Mouse (Mus musculus) activated CD4-positive, CD25-positive, alpha-beta regulatory T cell, adult 4 months (primary cell): ENCODE measurements around the gene Gm49416. TPM values are rescaled to one million over a fixed set of nuclear protein-coding genes. Genes with fewer than 3 reads are reported as not detected.
"Not testable (repeated sequence)": the region's sequence is repeated elsewhere in the genome, so short reads cannot be mapped to it uniquely, and the experiment has no call there.

ENCODE experiments used
- ATAC-seq: one replicate; pipeline ENCODE4 v1.8.0; 2017
- polyA plus RNA-seq, 2 experiments: library from polyadenylated mRNA; unstranded; fragments of 100-300 nt; shearing (Covaris generic); gene quantifications; one replicate each; pipeline ENCODE4 v1.2.1; 2017

Gene Gm49416
- polyA plus RNA-seq, 2 experiments from 2014 or later = 1.5 TPM; not detected in 1

DNA sequence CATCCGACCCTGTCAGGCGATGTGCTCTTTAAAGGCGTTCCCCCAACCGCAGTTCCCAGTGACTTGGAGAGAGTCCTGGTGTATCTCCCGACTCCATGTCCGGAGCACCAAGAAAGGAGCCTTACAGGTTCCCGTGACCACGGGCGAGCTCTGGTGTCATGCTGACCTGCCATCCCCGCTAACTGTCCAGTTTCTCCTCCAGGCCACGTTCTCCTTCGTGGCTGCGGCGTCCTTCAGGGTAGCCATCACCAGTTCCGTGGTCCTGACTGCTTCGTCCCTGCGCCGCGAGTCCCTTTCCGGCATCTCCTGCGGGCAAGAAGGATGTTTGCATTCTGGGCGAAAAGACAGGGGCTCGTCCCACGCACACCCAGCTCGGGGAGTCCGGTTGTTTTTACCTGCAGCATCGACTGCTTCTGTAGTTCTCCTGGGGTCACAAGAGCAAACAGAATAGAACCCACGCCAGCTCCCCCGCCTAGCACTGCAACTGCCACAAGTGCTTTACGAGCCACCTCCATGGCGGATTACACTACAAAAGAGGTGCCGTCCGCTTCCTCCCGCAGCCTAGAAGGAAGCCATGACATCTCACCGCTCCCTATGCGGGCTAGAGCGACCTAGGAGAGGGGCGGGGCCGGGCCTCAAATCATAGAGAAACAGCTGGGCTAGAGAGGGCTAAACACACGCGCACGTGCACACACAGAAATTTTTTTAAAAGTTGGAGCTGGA is 8.3 kb upstream of the Gm49416 start, which contains the start of gene Uqcc3:
TSS of gene Uqcc3 (minus strand) at position 613 of the 723 bp plus-strand sequence.
- ATAC-seq = peak; percentile 95

GRCm38 (mm10) chr19:8881034-8881392 is 7.7 kb upstream of the Gm49416 start:
- ATAC-seq = peak; percentile 36

DNA sequence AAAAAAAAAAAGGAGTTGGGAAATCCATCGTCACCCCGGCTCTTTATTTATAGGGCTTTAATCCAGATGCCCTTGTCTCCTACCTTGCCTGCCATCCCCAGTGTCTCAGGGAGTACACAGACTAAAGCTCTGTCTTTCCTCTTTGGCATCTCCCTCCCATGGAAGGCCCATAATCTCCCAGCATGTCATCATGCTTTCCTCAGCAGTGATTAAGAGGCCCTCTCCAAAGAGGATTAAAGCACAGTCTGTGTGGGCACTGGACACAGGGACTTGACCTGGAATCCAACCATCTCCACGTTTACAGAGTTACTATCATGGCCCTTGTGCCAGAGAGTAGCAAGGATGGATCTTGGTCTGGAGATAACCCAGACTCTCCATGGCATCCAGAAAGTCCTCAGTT is 5.1 kb upstream of the Gm49416 start, which contains the start of the genes Lbhd1 and Gm49403:
TSS of gene Lbhd1 (plus strand) at position 117 of the 400 bp plus-strand sequence.
TSS of gene Gm49403 (plus strand) at position 315 of the 400 bp plus-strand sequence.
- no peak for ATAC-seq

- ATAC-seq = no peak
Observed at GRCm38 (mm10) chr19:8886916-8887584, 1.7 kb upstream of the Gm49416 start.

DNA sequence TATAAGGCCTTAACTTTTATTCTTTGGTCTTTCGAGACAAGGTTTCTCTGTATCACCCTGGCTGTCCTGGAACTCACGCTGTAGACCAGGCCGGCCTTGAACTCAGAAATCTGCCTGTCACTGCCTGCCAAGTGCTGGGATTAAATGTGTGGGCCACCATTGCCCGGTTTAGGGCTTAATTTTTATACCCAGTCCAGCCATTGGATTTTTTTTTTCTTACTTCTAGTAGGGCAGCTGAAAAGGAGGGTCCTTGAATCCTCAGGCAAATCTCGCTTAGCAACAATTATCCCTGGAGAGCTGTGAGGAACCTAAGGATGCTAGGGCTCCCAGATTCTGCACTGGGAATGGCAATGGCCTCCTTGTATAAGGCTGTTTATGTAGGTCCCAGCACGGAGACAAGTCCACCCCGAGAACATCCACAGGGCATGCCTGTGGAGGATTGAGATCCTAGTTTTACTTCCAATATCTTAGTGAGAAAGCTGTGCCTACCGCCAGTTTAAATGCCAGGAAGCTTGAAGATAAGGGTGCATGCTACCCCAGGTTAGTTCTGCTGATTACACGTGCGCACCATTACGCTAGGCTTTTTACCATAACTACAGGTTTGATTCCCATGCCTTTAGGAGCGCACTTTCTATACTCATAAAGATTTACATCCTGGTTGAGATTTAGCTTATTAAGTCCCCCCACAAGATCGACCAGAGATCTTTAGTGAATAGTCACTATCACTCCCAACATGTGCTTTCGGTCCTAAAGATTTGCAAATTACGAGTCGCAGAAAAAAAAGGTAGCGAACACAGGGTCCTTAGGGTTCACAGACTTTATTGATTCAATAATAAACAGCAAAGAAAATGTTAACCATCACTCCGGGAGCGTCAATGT is 902 bp upstream of the Gm49416 start:
- no peak for ATAC-seq

- ATAC-seq = peak; percentile 15
Observed at GRCm38 (mm10) chr19:8892829-8893766, 4.4 kb downstream of the Gm49416 start, which contains the start of gene Ints5. Gene Ints5, plus strand, starts transcription at chr19:8893005.

GRCm38 (mm10) chr19:8895397-8895960 is 6.8 kb downstream of the Gm49416 start:
- ATAC-seq = no peak

DNA sequence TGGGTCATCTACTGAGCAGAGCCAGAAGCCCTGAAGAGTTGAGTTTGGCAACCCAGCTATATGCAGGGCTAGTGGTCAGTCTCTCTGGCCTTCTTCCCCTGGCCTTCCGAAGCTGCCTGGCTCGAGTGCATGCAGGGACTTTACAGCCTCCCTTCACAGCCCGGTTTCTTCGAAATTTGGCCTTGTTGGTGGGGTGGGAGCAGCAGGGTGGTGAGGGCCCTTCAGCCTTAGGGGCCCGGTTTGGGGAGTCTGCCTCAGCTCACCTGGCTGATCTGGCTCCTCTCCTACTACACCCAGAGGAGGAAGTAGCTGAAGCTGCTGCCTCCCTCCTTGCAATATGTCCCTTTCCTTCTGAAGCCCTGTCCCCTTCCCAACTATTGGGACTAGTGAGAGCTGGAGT is 7.5 kb downstream of the Gm49416 start:
- not testable (repeated sequence) for ATAC-seq

DNA sequence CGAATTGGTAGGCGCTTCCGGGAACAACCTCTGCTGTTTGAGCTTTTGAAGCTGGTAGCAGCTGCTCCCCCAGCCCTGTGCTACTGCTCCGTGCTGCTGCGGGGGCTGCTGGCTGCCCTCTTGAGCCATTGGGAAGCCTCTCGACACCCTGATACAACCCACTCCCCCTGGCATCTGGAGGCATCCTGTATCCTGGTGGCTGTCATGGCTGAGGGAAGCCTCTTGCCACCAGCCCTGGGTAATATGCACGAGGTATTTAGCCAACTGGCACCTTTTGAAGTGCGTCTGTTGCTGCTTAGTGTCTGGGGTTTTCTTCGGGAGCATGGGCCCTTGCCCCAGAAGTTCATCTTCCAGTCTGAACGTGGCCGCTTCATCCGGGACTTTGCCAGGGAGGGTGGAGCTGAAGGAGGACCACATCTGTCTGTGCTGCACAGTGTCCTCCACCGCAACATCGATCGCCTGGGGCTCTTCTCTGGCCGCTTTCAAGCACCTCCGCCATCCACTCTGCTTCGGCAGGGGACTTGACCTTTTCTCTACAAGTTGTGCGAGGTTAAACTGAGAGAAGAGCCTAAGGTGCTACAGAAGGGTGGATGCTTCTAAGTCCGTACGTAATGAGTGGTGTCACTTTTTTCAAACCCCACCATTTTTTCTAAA is 8.6 kb downstream of the Gm49416 start:
- not testable (repeated sequence) for ATAC-seq

GRCm38 (mm10) chr19:8897865-8898495 is 9.3 kb downstream of the Gm49416 start, which contains the start of gene Ganab:
Gene Ganab, plus strand, starts transcription at chr19:8898071.
- ATAC-seq = peak; percentile 98

- ATAC-seq = no peak
Observed at GRCm38 (mm10) chr19:8898576-8898975, 9.8 kb downstream of the Gm49416 start.

DNA sequence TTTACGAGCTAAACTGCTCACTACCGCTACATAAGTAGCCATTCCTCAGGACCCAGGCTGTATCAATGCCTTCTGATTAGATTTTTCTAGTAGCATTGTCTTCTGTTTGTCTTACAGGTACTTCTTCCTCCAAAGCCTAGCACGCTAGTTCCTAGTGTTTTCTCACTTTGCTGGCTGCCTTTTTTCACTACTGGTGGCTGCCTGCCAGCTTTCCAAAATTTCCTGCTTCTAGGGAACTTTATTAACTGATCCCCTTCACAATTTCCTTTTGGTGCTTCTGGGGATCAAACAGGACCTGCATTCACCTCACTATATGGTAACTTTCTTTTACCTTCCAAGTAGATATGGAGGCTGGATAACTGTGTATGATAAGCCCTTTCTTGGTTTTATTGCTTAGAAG is 10.4 kb downstream of the Gm49416 start:
- ATAC-seq = no peak

DNA sequence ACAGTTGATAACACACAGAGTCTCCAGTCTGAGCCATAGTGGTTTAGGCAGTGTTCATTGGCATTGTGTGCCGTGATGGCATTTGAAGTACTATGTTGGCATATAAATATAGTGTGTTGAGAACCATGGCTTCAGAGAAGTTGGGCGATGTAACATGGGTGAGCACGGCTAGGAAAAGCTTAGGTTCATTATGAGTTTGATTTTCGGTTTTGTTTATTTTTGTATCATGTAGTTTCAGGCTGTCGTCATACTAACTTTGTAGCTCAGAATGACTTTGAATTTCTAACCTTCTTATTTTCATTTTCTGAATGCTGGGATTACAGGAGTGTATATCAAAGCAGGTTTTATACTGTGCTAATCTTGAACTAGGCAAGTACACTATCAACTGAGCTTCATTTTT is 14.7 kb downstream of the Gm49416 start:
- ATAC-seq = no peak

DNA sequence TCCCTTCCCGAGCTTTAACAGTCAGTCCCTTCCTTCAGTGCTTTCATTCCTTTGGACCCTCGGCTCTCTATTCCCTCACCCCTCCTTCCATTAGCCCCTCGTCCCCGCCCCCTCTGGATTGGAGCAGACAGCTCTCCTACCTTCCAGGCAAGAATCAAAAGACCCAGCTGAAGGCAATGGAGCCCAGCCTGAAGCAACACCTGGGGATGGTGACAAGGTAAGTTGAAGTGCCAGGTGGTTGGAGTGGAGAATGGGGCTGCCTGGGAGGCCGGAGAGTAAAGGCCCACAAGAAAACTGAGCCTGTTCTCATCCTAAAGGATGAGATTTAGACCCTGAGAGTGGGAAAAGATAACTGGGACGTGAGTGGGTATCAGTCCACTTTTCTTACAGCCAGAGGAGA is 19.8 kb downstream of the Gm49416 start:
- no peak for ATAC-seq

DNA sequence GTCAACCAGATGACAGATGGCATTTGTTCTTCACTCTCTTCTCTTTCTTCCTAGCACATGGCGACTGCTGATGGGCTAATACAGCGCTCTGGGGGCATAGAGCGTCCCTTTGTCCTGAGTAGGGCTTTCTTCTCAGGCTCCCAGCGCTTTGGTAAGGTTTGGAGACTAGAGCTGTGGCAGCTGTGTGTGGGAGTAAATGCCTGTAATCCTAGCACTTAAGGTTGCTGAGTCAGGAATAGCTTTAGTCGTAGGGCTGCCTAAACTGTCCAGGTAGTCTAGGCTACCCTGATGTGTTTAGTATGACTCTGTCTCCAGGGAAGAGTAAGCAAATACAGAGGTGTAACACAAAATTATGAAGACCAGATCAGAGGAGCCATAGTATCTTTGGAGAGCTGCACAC is 23.1 kb downstream of the Gm49416 start:
- no peak for ATAC-seq

- ATAC-seq = no peak
Observed at GRCm38 (mm10) chr19:8914212-8914611, 25.5 kb downstream of the Gm49416 start.

- ATAC-seq = peak; percentile 31
Observed at GRCm38 (mm10) chr19:8919000-8919399, 30.3 kb downstream of the Gm49416 start.

GRCm38 (mm10) chr19:8919684-8920072 is 31.0 kb downstream of the Gm49416 start:
- no peak for ATAC-seq

GRCm38 (mm10) chr19:8920073-8920736 is 31.5 kb downstream of the Gm49416 start, which contains the start of gene B3gat3:
Gene B3gat3, plus strand, starts transcription at chr19:8920374.
- ATAC-seq = peak; percentile 61
